Mouse (Mus musculus) myocyte (in vitro differentiated cells): ENCODE data around the gene H2al2c. TPM values are rescaled to one million over a fixed set of nuclear protein-coding genes. Genes with fewer than 3 reads are reported as not detected.
"Not testable (repeated sequence)": the region's sequence is repeated elsewhere in the genome, so short reads cannot be mapped to it uniquely, and the experiment has no call there.

Source experiments
- H3K27me3 ChIP-seq: one replicate; pipeline ENCODE4 v1.6.1; 2011; ENCODE audit not compliant: control insufficient read depth, insufficient read depth, insufficient read length
- H3K36me3 ChIP-seq: one replicate; pipeline ENCODE4 v1.6.1; 2011; ENCODE audit not compliant: control insufficient read depth, insufficient read depth
- H3K4me2 ChIP-seq: one replicate; pipeline ENCODE4 v1.6.1; 2011; ENCODE audit warnings: low read depth, control low read depth
- H3K4me3 ChIP-seq: one replicate; pipeline ENCODE4 v1.5.1; 2011; ENCODE audit warnings: mild to moderate bottlenecking, control low read depth, moderate library complexity
- H3K79me2 ChIP-seq: one replicate; pipeline ENCODE4 v1.6.1; 2011; ENCODE audit not compliant: control insufficient read depth, insufficient read depth
- H3ac ChIP-seq: one replicate; pipeline ENCODE4 v1.6.1; 2011; ENCODE audit not compliant: control insufficient read depth, insufficient read length
- polyA plus RNA-seq: library from polyadenylated mRNA; unstranded; fragments of >200 nt; fragmentation: generic; extraction: Trizol; gene quantifications from one replicate; pipeline ENCODE4 v1.2.1, GENCODE M21; 2012; ENCODE audit warnings: missing spikeins

The H2al2c gene
- not detected for polyA plus RNA-seq

DNA sequence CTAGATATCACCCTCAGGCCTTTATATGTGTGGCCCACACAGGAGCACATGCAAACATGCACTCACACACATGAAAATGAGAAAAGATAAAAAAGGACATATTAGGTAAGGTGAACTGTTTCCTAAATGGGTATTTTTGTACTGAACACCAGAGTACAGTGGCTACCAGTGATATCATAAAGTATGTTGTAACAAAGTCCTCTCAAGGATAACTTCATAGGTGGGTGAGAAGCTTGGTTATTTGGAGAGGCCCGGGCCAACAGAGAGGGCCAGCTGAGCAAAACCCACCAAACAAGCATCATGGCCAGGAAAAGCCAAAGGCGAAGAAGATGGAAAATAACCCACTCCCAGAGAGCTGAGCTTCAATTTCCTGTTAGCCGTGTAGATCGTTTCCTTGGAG lies at the start of gene H2al2c:
Gene H2al2c, plus strand, starts transcription at position 301 of the 400 bp plus-strand sequence.
- H3K27me3 ChIP-seq, H3K4me3 ChIP-seq: not testable (repeated sequence)

More for the DNA sequence above, at the start of gene H2al2c:
- H3ac ChIP-seq, H3K79me2 ChIP-seq, H3K36me3 ChIP-seq, H3K4me2 ChIP-seq: not testable (repeated sequence)

Other genes starting within 250 kb of the H2al2c start
- gene Sry, start 64.6 kb downstream of the H2al2c start, polyA plus RNA-seq = not detected
- not detected for gene H2al2b, start 121.6 kb downstream of the H2al2c start, polyA plus RNA-seq
- gene Gm4064, start 197.1 kb downstream of the H2al2c start, polyA plus RNA-seq = not detected
- gene Rbmy, start 231.6 kb downstream of the H2al2c start, polyA plus RNA-seq = not detected
- not detected for gene Gm10256, start 231.6 kb downstream of the H2al2c start, polyA plus RNA-seq